Mouse (Mus musculus): ENCODE data around the gene Rexo4.
A peak's percentile ranks its signal among the peaks of the same experiment; 100 is the strongest.

DNA sequence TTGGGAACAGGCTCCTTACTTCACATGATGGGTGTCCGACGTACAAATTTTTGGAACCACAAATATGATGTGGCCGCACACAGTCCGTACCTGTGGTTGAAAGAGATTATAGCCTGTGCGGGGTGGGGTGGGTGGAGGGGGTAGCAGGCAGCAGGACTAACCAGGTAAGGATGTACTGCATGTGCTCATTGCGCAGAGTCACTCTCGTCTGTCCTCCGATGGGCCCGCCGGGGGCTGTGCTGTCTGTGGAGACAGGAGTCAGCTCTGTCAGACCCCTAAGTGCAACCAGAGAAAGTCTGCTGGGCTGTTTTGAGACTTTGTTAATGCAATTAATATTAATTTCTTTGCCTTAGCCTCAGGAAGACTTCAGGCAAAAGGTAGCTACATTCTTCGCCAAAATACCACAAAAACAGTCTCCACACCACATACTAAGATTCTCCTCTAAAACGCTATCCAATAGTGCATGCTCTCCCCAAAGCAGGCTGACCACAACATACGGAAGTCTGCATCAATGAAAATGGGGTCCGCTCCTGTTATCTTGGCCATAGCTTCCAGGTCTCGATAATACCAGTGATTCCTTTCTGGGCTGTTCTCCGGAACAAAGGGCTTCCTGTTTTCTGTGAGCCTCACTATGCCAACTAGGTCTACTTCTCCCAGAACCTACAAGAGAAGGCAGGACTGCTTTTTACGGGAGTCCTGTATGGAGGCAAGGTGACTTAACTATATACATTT, 50.6 kb downstream of the Rexo4 start:
- no peak for TF ChIP-seq CTCF (IDR thresholded peaks at IDR 0.05)
- TF ChIP-seq EP300 (IDR thresholded peaks at IDR 0.05; ENCODE audit: insufficient read depth, low read depth, low read length) = no peak
- TF ChIP-seq POLR2A (IDR thresholded peaks at IDR 0.05; ENCODE audit: insufficient read depth, low read depth, low read length) = 0 out of 2 replicates have a peak, but pooled peaks have one; percentile 25

All from heart, adult 2 months (tissue).